Mouse (Mus musculus): Measurements from ENCODE around the gene Mid2. TPM values are rescaled to one million over a fixed set of nuclear protein-coding genes. Genes with fewer than 3 reads are reported as not detected.
"Not testable (repeated sequence)": the region's sequence is repeated elsewhere in the genome, so short reads cannot be mapped to it uniquely, and the experiment has no call there.

The Mid2 gene
- total RNA-seq (2021): 10 to 100 TPM; 14.0 to 14.5 TPM
- long read RNA-seq, experiment 1, full-length matches to known transcripts: 1 of 1 reads
- long read RNA-seq, experiment 1, partial matches to known transcripts: 0 of 1 reads
- long read RNA-seq, experiment 1, other reads (novel, unspliced or antisense): 0 of 1 reads
- long read RNA-seq, experiment 2: 0 reads

DNA sequence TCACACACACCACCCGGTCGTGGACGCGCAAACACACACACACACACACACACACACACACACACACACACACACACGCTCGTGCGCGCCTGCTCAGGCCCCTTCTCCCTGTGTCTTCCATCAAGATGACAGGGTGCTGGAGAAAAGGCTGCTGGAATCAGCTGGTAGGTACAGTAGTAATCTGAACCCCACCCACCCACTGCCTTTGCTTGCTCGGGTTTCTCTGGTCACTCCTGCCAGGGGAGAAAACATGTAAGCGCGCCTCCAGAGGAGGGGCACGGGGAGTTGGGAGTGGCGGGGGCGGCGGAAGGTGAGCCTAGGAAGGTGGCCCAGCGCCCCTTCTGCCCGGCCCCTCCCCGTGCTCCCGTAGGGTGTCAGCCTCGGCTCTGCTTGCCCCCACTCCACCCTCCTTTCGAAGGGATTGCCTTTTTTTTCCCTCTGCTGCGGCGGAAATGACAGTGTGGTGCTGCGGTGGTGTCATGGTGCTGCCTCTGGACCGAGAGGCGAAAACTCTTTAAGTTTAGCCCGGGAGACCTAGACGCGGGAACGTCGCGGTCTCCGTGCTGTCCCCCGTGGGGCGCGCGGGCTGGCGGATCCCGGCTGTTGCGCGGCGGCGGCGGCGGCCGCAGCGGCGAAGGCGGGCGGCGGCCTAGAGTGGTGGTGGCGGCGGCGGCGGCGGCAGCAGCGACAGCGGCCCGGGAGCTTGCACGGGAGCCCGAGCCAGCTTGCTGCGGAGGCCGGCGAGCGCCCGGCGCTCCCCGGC is at the start of gene Mid2:
Mid2 (plus strand) TSS at position 121 of the 763 bp plus-strand sequence.
- peak; percentile 42 to 48 for DNase-seq

DNA sequence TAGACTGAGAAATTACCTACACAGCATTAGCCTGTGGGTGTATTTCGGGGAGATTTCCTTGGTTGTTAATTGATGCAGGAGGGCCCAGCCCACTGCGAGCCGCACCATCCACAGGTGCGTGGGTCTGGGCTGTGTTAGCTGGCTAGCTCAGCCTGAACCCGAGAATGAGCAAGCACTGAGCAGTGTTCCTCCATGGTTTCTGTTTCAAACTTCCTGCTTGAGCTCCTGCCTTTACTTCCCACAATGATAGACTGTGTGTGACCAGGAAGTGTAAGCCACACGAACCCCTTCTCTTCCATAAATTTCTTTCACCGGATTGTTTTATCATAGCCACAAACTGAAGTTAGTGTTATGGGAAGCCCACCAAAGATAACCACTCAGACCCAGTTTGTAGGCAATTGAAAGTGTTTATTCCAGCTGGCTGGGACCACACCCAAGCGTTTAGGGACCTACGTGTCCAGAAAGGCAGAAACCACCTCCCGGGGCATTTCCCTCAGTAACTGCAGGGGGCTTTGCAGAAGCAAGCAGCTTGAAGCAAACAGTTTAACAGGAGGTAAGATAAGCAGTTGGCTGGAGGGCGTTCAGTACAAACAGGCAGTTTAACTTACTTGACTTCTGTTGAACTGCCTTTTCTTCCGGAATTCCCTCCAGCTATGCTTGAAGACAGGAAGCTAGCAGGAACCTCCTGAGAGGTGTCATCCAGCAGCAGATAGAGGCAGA is 39.4 kb upstream of the Mid2 start:
- no peak for DNase-seq

DNA sequence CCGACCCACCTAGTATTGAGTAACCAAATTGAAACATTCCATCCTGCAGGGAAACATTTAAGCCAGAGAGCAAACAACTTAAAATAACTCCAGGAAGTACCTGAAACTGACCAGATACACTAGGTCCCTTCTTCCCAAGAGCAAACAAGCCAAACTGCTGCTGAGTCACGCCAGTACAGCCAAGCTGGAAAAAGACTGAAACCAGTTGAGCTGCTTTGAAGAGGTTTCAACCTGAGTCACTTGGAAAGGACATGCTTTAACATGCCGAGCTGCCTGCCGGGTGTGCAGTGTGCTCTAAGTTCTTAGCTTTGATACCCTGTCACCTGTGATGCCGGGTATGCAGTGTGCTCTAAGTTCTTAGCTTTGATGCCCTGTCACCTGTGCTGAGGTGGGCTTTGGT is 26.4 kb upstream of the Mid2 start:
- DNase-seq: no peak

DNA sequence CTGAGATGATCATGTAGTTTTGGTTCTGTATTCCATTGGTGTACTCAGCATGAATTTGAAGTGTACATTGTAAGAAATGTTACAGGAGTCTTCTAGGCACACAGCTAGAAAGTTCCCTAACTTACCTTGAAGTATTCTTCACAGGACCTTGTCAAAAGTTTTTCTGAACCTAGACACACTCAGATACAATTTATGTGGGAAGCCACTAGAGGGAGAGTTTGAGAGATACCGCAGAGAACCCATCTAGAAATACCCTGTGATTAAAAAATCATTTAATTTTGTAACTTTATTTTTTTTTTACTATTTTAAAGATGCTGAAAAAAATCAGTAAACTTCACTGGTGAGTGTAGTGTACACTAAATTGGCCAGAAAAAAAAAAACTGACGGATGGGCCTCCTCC is 24.8 kb upstream of the Mid2 start:
- DNase-seq: no peak

DNA sequence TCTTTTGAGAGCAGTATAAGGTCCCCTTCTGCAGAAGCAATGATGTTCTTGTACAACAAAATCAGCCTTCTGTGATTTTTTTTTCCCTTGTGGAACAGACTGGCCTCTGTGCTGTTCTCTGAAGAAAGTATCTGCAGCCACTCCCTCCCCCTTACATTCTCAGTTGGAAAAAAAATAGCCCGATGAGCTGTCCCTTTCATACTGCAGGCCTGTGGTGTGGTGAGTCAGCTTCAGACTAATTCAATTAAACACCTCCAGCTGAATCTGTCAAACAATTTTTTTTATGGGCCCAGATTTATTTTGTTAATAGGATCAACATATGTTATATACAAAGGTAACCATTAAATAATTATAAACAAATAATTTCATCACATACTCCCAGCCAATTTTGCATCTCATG is 3.7 kb upstream of the Mid2 start:
- no peak for DNase-seq

DNA sequence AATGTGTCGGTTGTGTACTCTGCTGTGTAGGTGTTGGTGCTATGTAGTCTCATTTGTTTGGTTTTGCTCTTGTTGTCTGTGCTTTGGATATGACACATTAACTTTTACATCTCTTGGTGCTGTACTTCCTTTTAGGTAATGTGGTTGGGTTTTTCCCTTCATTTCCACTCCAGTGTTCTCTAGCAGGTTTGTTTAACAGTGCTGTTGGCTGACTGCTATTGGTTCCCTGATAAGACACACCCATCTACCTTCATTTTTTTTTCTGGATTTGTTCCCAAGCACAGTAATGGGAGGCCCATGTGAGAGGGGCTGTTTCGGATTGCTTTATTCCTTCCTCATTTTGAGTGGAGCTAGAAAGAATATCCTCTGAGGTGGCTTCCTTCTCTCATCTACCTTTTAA is 883 bp upstream of the Mid2 start:
- DNase-seq: no peak

DNA sequence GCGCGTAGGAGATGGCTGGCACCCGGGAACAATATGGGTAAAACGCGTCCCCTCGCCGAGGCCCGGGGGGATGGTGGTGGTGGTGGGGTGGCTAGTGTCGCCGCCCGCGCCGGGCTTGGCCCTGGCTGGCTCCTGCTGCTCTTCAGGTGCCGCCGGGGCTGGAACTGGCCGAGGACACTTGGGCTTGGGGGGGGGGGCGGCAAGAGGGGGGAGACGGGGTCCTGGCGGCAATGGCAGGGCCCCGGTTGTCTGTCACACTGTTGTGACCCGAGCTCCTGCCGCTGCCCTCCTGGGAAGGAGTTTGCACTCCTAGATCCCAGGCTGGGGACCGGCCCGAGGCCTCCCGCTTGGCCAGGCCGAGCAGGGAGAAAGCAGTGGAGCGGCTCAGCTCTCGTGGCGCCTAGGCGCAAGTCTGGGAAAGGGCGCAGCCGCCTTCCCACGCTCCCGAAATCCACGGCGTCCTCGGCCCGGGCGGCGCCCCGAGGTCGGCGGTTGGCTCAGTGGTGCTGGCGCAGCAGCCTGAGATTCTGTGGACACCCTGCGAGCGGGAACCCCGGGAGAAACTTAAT is 927 bp downstream of the Mid2 start:
- peak; percentile 34 to 57 for DNase-seq

DNA sequence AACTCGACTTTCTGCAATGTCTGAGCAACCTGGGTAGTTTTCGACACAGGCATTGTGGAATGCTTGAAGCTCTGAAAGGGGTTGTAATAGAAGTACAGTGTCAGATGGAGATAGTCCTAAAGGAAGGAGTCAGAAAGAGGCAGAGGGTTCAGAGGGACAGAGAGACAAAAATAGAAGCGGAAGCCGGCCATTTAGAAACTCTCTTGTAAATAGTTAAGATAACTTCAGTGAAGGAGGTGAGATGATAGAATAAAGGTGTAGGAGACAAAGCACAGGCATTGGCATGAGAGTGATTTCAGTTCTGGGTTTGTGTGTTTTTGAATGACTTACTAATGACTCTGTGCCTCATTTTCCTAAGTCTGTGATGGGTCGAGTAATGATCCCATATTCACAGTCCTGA is 11.0 kb downstream of the Mid2 start:
- peak in 1 of 2 experiments; percentile 30 for DNase-seq

DNA sequence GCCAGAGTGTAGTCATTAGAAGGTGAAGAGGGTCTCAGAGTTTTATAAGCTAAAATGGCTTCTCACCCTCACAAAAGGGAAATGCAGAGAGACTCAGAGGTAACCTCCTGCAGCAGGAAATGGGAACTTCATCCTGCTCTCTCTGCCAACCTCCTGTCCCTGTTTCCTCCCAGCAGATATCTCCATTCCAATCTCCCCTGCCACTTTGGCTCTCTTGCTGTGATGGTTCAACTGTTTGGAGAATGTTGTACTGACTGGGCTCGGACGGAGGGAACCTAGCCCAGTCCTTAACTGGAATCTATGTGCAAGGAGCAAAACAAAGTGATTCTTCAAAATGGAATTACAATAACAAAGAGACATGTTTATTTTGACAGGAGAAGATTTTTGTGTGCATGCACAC is 23.9 kb downstream of the Mid2 start:
- DNase-seq: no peak

DNA sequence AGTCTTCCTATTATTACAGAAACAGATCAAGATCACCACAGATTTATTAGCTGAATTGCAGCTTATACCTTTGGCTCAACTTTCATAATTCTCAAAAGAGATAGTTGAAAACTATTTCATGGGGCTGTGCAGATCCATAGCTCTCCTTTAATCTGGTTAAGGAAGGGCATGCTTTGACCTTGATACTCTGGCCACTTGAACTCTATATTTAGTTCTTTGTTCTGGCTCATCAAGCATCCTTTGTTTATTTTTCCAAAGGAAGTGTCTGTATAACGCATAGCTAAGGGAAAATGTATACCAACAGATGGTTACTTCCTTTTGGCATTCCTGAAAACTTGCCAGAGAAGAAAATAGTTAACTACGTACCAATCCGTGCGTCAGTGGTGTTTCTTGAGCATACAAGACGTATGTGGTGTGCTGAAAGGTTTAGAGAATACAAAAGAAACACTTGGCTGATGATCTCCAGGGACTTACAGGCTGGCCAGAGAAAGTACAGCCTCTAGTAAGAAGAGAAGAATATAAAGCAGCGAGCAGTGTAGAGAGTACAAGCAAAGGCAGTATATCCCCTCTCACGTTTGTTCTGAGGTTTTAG is 33.6 kb downstream of the Mid2 start:
- DNase-seq: not testable (repeated sequence)

DNA sequence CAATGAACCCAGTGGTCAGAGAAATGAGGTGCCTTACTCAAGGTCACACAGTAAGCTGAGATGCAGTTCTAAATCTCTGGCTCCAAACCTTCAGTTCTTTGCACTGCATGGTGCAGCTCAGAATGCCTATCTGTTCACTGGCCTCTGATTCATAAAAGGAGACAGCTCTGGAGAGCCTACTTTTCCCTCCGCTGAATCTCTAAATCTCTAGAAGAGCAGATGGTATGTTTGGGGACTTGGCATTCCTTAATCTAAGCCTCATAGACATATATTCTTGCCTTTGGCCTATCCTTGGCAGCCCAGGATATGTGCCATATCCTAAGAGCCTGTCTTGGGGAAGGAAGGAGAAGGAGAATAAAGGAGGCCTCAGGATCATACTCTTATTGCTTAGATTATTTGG is 38.8 kb downstream of the Mid2 start:
- DNase-seq: no peak

DNA sequence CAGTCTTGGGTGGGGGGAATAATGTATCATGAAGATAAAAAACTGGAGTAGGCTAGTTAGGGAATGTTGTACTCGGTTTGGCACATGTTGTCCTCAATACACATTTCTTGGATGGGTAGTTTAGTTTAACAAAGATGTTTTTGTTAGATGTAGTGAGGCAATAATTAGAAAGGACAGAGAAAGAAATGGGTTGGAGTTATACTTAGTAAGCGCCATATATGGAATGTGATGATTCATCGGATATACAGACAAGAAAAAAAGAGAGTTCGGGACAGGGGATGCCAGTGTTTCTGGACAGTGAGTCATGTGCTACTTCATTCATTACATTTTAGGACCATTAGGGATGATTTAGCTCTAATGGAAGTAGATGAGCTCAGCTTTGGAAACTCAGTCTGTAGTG is 41.7 kb downstream of the Mid2 start:
- DNase-seq: no peak

DNA sequence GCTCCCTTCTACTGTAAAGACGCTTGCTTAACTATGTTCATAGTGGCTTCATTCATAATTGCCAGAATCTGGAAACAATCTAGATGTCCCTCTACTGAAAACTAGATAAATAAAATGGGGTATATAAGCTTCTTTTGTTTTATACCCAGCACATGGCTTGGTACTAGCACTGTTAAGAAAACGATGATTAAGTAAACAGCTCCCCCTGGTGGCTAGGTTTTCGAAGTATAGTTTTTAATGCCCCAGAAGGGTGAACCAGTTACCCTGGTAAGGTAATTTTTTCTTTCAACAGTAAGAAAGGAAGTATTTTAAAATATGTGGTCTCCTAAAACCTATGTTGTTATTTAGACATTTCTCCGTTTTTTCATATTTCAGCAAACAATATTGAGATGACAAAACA is 58.0 kb downstream of the Mid2 start:
- peak; percentile 18 to 66 for DNase-seq

DNA sequence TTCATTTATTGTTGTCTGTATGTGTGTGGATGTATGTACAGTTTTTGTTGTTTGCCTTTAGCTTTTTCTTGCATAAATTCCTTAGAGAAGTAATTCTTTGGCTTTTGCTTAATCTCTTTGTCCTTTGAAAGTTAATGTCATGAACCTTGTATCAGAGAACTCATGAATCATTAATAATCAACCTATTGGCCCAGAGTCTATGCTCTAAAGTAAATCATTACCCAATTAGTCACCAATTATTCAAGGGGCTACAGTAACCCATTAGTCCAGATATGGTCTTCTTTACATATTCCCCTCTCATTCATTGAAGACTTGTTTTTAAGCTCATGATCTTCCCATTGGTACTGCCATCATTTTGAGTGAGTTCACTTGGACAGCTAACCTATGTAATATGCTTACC is 74.6 kb downstream of the Mid2 start:
- DNase-seq: no peak

DNA sequence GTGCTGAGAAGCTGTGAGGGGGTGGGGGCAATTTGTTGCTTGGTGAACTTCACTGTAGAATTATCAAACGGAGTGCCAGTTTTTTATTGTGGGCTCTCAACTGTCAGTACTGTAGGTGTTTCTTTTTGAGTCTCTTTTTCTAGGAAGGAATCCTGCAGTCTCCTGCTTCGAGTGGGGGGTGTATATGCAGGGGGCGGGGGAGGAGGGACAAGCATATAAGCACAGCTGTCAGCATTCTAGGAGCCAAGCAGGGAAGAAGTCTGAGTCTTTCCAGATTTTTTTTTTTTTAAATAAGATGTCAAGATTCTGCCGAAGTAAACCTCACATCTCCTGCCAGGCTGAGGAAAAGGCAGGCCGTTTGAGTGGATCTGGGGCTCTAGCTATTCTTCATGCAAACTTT is 78.8 kb downstream of the Mid2 start:
- DNase-seq: no peak

DNA sequence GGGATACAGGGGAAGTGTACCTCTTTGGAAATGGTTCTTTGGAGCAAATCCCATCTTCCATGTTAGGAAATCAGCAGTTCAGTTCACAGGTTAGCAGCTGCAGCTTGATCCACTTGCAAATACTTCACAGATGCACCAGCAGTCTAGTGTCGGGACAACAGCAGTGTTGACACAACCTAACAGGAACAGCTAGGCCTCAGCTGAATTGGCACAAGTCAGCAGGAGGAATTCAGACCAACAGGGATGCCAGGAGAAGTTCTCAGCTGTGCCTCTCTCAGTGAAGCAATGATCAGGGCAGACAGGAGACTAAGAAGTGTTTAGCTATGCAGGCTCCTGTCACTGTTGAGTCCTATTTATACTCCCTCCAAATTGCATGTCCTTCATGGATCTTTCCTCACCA is 105.4 kb downstream of the Mid2 start:
- DNase-seq: peak; percentile 3 to 9

DNA sequence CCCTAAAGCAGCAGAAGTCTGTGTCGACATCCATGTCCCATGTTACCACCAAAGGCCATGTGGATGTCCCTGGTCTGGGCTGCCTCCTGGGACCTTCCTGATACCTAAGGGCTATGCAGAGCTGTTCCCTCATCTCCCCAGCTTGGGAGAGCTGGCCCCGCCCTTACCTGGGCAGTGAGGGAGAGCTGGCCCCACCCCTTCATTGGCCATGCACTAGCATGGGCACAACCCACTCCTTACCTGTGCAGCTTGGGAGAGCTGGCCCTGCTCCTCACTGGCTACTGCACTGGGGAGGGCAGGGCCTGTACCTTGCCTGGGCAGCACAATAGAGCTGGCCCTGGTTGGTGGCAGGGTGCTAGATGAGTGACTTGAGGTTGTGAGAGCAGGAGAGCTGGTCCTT is 140.9 kb downstream of the Mid2 start:
- no peak for DNase-seq

DNA sequence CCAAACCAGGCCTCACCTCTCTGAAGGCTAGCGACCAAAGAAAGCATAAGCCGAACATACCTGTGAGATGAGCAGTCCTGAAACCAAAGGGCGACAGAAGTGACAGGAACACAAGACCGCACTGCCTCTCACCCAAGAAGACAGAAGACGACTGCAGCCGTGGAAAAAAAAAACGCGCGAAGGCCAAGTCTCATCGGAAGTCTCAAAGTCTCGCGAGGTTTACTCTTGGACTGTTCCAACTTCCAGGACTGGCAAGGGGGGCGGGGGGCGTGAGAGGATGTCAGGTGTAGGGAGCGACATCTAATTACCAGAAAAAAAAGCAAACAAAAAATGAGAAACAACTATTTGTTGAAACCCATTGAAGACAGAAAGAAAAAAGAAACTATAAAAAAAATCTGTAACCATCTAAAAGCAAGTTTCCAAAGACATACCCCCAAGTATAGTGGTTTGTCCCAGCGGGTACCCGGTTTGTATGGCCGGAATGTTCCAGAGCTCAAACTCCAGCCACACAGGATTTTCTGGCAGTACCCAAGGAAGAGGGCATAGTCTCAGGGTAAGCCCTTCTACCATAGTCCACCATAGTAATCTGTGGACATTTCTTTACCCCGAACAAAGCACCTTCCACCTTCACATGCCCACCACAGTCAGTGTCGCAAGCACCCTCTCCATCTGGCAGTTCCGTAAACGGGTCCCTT is 149.1 kb downstream of the Mid2 start, which contains the start of gene Tex13b:
Tex13b (minus strand) TSS at position 122 of the 695 bp plus-strand sequence.
- no peak for DNase-seq

All from heart, adult 18-20 months (tissue).